Mouse (Mus musculus): ENCODE data around the gene Uhrf1bp1. TPM values are rescaled to one million over a fixed set of nuclear protein-coding genes. Genes with fewer than 3 reads are reported as not detected.
A peak's percentile ranks its signal among the peaks of the same experiment; 100 is the strongest.

Gene Uhrf1bp1
- polyA plus RNA-seq, 1 experiment = 17.0 TPM

- Histone ChIP-seq H3K27me3 (ENCODE audit: control insufficient read depth, insufficient read depth, low read length) (no peaks in the 10 kb centered on the region), H3K4me3 (ENCODE audit: control insufficient read depth, low read depth, low read length) (peak overlapping the region; percentile 97), H3K36me3 (ENCODE audit: control insufficient read depth, insufficient read depth, low read length) (peaks cover 2% of the 10 kb centered on the region), H3K4me1 (ENCODE audit: control insufficient read depth, insufficient read depth, low read length) (peaks cover 16% of the 10 kb centered on the region), H3K27ac (ENCODE audit: control insufficient read depth, insufficient read depth, low read depth, low read length) (peak overlapping the region; percentile 46)
- TF ChIP-seq POLR2A (IDR thresholded peaks at IDR 0.05; ENCODE audit: control insufficient read depth, low read depth, low read length) (no peak), CTCF (IDR thresholded peaks at IDR 0.05; ENCODE audit: control insufficient read depth, insufficient read depth, insufficient replicate concordance, low read depth, low read length) (no peak)
Measured at GRCm38 (mm10) chr17:27908206-27908887, 52.1 kb downstream of the Uhrf1bp1 start.

DNA sequence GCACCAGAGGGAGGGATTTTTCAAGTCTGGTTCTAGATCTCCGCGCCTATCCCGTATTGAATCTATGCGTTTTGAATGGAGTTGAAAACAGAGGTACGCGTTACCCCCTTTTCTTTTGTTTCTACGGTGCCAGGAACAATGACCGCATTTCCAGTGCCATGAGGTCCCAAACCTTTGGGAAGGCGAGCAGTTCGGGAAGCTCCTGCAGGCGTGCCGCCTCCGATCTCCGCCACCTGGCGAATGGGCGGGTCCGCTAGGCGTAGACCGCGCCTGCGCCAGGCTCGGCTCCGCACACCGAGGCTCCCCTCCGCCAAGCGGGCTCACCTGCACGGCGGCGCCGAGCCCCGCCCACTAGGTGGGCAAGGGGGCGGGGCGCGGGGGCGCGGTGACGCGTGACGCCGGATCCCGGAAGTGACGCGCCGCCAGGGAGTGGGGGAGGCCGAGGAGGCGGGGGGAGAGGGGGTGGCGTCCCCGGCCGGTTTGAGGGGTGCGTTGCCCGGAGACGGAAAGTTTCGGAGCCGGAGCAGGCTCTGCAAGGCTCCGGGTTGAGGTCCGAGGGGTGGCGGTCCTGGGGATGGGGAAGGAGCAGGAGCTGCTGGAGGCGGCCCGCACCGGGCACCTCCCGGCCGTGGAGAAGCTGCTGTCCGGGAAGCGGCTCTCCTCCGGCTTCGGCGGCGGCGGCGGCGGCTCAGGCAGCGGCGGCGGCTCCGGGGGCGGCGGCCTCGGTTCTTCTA, 52.8 kb downstream of the Uhrf1bp1 start, which contains the start of gene Anks1:
Gene Anks1 (plus strand): TSS at position 419 of the 734 bp plus-strand sequence.
- H3K4me1 ChIP-seq (ENCODE audit: control insufficient read depth, insufficient read depth, low read length) = peaks cover 16% of the 10 kb centered on the region
- peak within 1 kb of the TSS; percentile 97 for H3K4me3 ChIP-seq (ENCODE audit: control insufficient read depth, low read depth, low read length)
- H3K27ac ChIP-seq (ENCODE audit: control insufficient read depth, insufficient read depth, low read depth, low read length) = peak within 1 kb of the TSS; percentile 85
- peak; percentile 35 for TF ChIP-seq POLR2A (IDR thresholded peaks at IDR 0.05; ENCODE audit: control insufficient read depth, low read depth, low read length)
- TF ChIP-seq CTCF (IDR thresholded peaks at IDR 0.05; ENCODE audit: control insufficient read depth, insufficient read depth, insufficient replicate concordance, low read depth, low read length) = no peak
- H3K27me3 ChIP-seq (ENCODE audit: control insufficient read depth, insufficient read depth, low read length) = no peaks in the 10 kb centered on the region
- peaks cover 2% of the 10 kb centered on the region for H3K36me3 ChIP-seq (ENCODE audit: control insufficient read depth, insufficient read depth, low read length)

- no peak for TF ChIP-seq POLR2A (IDR thresholded peaks at IDR 0.05; ENCODE audit: control insufficient read depth, low read depth, low read length)
- no peak for TF ChIP-seq CTCF (IDR thresholded peaks at IDR 0.05; ENCODE audit: control insufficient read depth, insufficient read depth, insufficient replicate concordance, low read depth, low read length)
- H3K4me1 ChIP-seq (ENCODE audit: control insufficient read depth, insufficient read depth, low read length) = peaks cover 16% of the 10 kb centered on the region
- H3K36me3 ChIP-seq (ENCODE audit: control insufficient read depth, insufficient read depth, low read length) = peaks cover 1% of the 10 kb centered on the region
- H3K4me3 ChIP-seq (ENCODE audit: control insufficient read depth, low read depth, low read length) = peak within 1 kb of the TSS; percentile 94
- peak within 1 kb of the TSS; percentile 85 for H3K27ac ChIP-seq (ENCODE audit: control insufficient read depth, insufficient read depth, low read depth, low read length)
- H3K27me3 ChIP-seq (ENCODE audit: control insufficient read depth, insufficient read depth, low read length) = no peaks in the 10 kb centered on the region
Measured at GRCm38 (mm10) chr17:27909622-27910500, 53.6 kb downstream of the Uhrf1bp1 start, which contains the start of gene Taf11. Gene Taf11, minus strand, starts transcription at chr17:27909844.

DNA sequence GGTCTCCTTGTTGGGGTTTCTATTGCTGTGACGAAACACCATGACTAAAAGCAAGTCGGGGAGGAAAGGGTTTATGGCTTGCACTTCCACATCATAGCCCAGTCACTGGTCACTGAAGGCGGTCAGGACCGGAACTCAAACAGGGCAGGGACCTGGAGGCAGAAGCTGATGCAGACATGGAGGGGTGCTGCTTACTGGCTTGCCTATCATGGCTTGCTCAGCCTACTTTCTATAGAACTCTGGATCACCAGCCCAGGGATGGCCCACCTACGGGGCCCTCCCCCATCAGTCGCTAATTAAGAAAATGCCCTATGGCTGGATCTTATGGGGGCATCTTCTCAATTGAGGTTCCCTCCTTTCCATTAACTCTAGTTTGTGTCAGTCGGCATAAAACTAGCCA, 55.1 kb downstream of the Uhrf1bp1 start:
- TF ChIP-seq CTCF (IDR thresholded peaks at IDR 0.05; ENCODE audit: control insufficient read depth, insufficient read depth, insufficient replicate concordance, low read depth, low read length) (no peak), POLR2A (IDR thresholded peaks at IDR 0.05; ENCODE audit: control insufficient read depth, low read depth, low read length) (no peak)
- H3K27me3 ChIP-seq (ENCODE audit: control insufficient read depth, insufficient read depth, low read length) = no peaks in the 10 kb centered on the region
- no peaks in the 10 kb centered on the region for H3K36me3 ChIP-seq (ENCODE audit: control insufficient read depth, insufficient read depth, low read length)
- no peak overlapping the region for H3K4me3 ChIP-seq (ENCODE audit: control insufficient read depth, low read depth, low read length)
- no peak overlapping the region for H3K27ac ChIP-seq (ENCODE audit: control insufficient read depth, insufficient read depth, low read depth, low read length)
- peaks cover 18% of the 10 kb centered on the region for H3K4me1 ChIP-seq (ENCODE audit: control insufficient read depth, insufficient read depth, low read length)

GRCm38 (mm10) chr17:27914742-27915141, 58.5 kb downstream of the Uhrf1bp1 start:
- Histone ChIP-seq H3K36me3 (ENCODE audit: control insufficient read depth, insufficient read depth, low read length) (no peaks in the 10 kb centered on the region), H3K27ac (ENCODE audit: control insufficient read depth, insufficient read depth, low read depth, low read length) (no peak overlapping the region), H3K4me3 (ENCODE audit: control insufficient read depth, low read depth, low read length) (no peak overlapping the region), H3K4me1 (ENCODE audit: control insufficient read depth, insufficient read depth, low read length) (peaks cover 12% of the 10 kb centered on the region), H3K27me3 (ENCODE audit: control insufficient read depth, insufficient read depth, low read length) (no peaks in the 10 kb centered on the region)
- TF ChIP-seq CTCF (IDR thresholded peaks at IDR 0.05; ENCODE audit: control insufficient read depth, insufficient read depth, insufficient replicate concordance, low read depth, low read length) = no peak
- no peak for TF ChIP-seq POLR2A (IDR thresholded peaks at IDR 0.05; ENCODE audit: control insufficient read depth, low read depth, low read length)

- H3K4me1 ChIP-seq (ENCODE audit: control insufficient read depth, insufficient read depth, low read length) = peaks cover 3% of the 10 kb centered on the region
- peak overlapping the region; percentile 43; the same call in 1 of the 2 replicates for H3K27ac ChIP-seq (ENCODE audit: control insufficient read depth, insufficient read depth, low read depth, low read length)
- H3K4me3 ChIP-seq (ENCODE audit: control insufficient read depth, low read depth, low read length) = no peak overlapping the region
- H3K27me3 ChIP-seq (ENCODE audit: control insufficient read depth, insufficient read depth, low read length) = no peaks in the 10 kb centered on the region
- H3K36me3 ChIP-seq (ENCODE audit: control insufficient read depth, insufficient read depth, low read length) = no peaks in the 10 kb centered on the region
- TF ChIP-seq CTCF (IDR thresholded peaks at IDR 0.05; ENCODE audit: control insufficient read depth, insufficient read depth, insufficient replicate concordance, low read depth, low read length) (no peak), POLR2A (IDR thresholded peaks at IDR 0.05; ENCODE audit: control insufficient read depth, low read depth, low read length) (no peak)
Measured at GRCm38 (mm10) chr17:27916366-27916765, 60.1 kb downstream of the Uhrf1bp1 start.

Data from testis, adult 2 months (tissue).